Mouse (Mus musculus) intestine, embryonic 14.5 days (tissue): ENCODE measurements around the gene Spag9. TPM values are rescaled to one million over a fixed set of nuclear protein-coding genes. Genes with fewer than 3 reads are reported as not detected.
A peak's percentile ranks its signal among the peaks of the same experiment; 100 is the strongest.

Experiments used
- ATAC-seq: fragments of 200-750 bp; cut with Nextera tagmentation; replicated peaks from 2 replicates; pipeline ENCODE4 v1.8.0; 2017; ENCODE audit warnings: low read depth, moderate number of reproducible peaks, moderate TSS enrichment, moderate library complexity; ENCODE audit not compliant: low FRiP score, low TSS enrichment
- DNase-seq: peaks from one replicate; pipeline ENCODE4 v3.0.0-alpha.2; 2018; ENCODE audit warnings: low spot score
- H3K27ac ChIP-seq: fragments of 300-500 bp; sonication (generic); 2 replicates; pipeline ENCODE4 v1.5.1; 2014; ENCODE audit warnings: low read depth, mild to moderate bottlenecking, control low read depth
- H3K27me3 ChIP-seq: fragments of 300-500 bp; sonication (generic); replicated peaks from 2 replicates; pipeline ENCODE4 v1.6.1; 2014; ENCODE audit warnings: low read length, control low read depth; ENCODE audit not compliant: control insufficient read depth, insufficient read depth
- H3K36me3 ChIP-seq: fragments of 300-500 bp; sonication (generic); 2 replicates; pipeline ENCODE4 v1.6.1; 2014; ENCODE audit warnings: low read length, control low read depth; ENCODE audit not compliant: control insufficient read depth, insufficient read depth
- H3K4me1 ChIP-seq: fragments of 300-500 bp; sonication (generic); replicated peaks from 2 replicates; pipeline ENCODE4 v1.6.1; 2014; ENCODE audit warnings: low read length, control low read depth, mixed read lengths; ENCODE audit not compliant: control insufficient read depth, insufficient read depth
- H3K4me2 ChIP-seq: fragments of 300-500 bp; sonication (generic); 2 replicates; pipeline ENCODE4 v1.6.1; 2014; ENCODE audit warnings: low read length
- H3K4me3 ChIP-seq: fragments of 300-500 bp; sonication (generic); 2 replicates; pipeline ENCODE4 v1.5.1; 2014; ENCODE audit warnings: low read depth, low read length, control low read depth, mixed read lengths
- H3K9ac ChIP-seq: fragments of 300-500 bp; sonication (generic); 2 replicates; pipeline ENCODE4 v1.6.1; 2014; ENCODE audit warnings: mild to moderate bottlenecking, low read length
- H3K9me3 ChIP-seq: fragments of 300-500 bp; sonication (generic); 2 replicates; pipeline ENCODE4 v1.6.1; 2016; ENCODE audit warnings: low read length, control low read depth; ENCODE audit not compliant: control insufficient read depth
- WGBS: fragments of 180-500 bp; shearing (Covaris S2); extraction: QIAGEN DNeasy Blood & Tissue Kit; methylation state at CpG from one replicate; pipeline ENCODE4 v1.1.7; 2014; 5-methylcytosine and 5-hydroxymethylcytosine counted together
- polyA plus RNA-seq: library from polyadenylated mRNA; unstranded; fragments of >200 nt; fragmentation: Nextera tagmentation; extraction: Ambion mirVana; gene quantifications from 2 replicates; pipeline ENCODE4 v1.2.1, GENCODE M21; 2014

Spag9 gene
- polyA plus RNA-seq, 1 experiment from 2014 or later = 50.9 TPM

- H3K36me3 ChIP-seq = no peaks in the 10 kb centered on the region
- 0 out of 2 replicates have a peak, but pooled peaks cover 10% of the 10 kb centered on the region for H3K4me1 ChIP-seq
- H3K4me2 ChIP-seq = 0 out of 2 replicates have a peak overlapping the region, but pooled peaks have one; percentile 4
- no peaks in the 10 kb centered on the region for H3K9me3 ChIP-seq
- no peak overlapping the region for H3K9ac ChIP-seq
- H3K4me3 ChIP-seq = no peak overlapping the region
- peak overlapping the region; percentile 51; the same call in 1 of the 2 replicates for H3K27ac ChIP-seq
- 55% methylated on average over 12 of the region's 12 CpGs for WGBS
- H3K27me3 ChIP-seq = no peaks in the 10 kb centered on the region
- DNase-seq (no peak), ATAC-seq (no peak)
Measured at GRCm38 (mm10) chr11:93988328-93989062, 7.4 kb upstream of the Spag9 start.

GRCm38 (mm10) chr11:93994531-93994930 is 1.4 kb upstream of the Spag9 start:
- Histone ChIP-seq H3K36me3 (no peaks in the 10 kb centered on the region), H3K4me3 (peak overlapping the region; percentile 95), H3K4me2 (peak overlapping the region; percentile 90), H3K27ac (peak overlapping the region; percentile 94), H3K4me1 (peaks cover 16% of the 10 kb centered on the region), H3K27me3 (no peaks in the 10 kb centered on the region), H3K9ac (peak overlapping the region; percentile 81), H3K9me3 (no peaks in the 10 kb centered on the region)
- ATAC-seq = no peak
- WGBS = 63% methylated on average over 5 of the region's 5 CpGs
- DNase-seq = no peak

- 2% methylated on average over 15 of the region's 15 CpGs for WGBS
- Histone ChIP-seq H3K27ac (peak overlapping the region; percentile 94), H3K4me2 (peak overlapping the region; percentile 90), H3K36me3 (no peaks in the 10 kb centered on the region), H3K4me3 (peak overlapping the region; percentile 95), H3K27me3 (no peaks in the 10 kb centered on the region), H3K4me1 (peaks cover 16% of the 10 kb centered on the region), H3K9me3 (no peaks in the 10 kb centered on the region), H3K9ac (peak overlapping the region; percentile 81)
- ATAC-seq = peak; percentile 82
- DNase-seq = peak; percentile 75
Measured at GRCm38 (mm10) chr11:93995111-93995719, 676 bp upstream of the Spag9 start.

GRCm38 (mm10) chr11:93996306-93997140 is 632 bp downstream of the Spag9 start:
- peak overlapping the region; percentile 81 for H3K9ac ChIP-seq
- WGBS = under 1% methylated on average over 57 of the region's 58 CpGs
- H3K4me3 ChIP-seq = peak overlapping the region; percentile 95
- H3K27me3 ChIP-seq = no peaks in the 10 kb centered on the region
- peak; percentile 82 for DNase-seq
- H3K9me3 ChIP-seq = no peaks in the 10 kb centered on the region
- H3K4me2 ChIP-seq = peak overlapping the region; percentile 72
- peak overlapping the region; percentile 94 for H3K27ac ChIP-seq
- ATAC-seq = no peak; the same call in 1 of the 2 replicates
- no peaks in the 10 kb centered on the region for H3K36me3 ChIP-seq
- peaks cover 16% of the 10 kb centered on the region for H3K4me1 ChIP-seq

GRCm38 (mm10) chr11:93997141-93997775 is 1.4 kb downstream of the Spag9 start:
- no peaks in the 10 kb centered on the region for H3K27me3 ChIP-seq
- peak overlapping the region; percentile 95 for H3K4me3 ChIP-seq
- H3K9ac ChIP-seq = peak overlapping the region; percentile 81; the same call in 1 of the 2 replicates
- H3K4me1 ChIP-seq = peaks cover 16% of the 10 kb centered on the region
- no peaks in the 10 kb centered on the region for H3K9me3 ChIP-seq
- 32% methylated on average over 13 of the region's 13 CpGs for WGBS
- peak overlapping the region; percentile 72 for H3K4me2 ChIP-seq
- DNase-seq = peak; percentile 58
- no peak overlapping the region for H3K27ac ChIP-seq
- H3K36me3 ChIP-seq = no peaks in the 10 kb centered on the region
- ATAC-seq = 0 out of 2 replicates have a peak, but pooled peaks have one; percentile 12

GRCm38 (mm10) chr11:93999276-93999675 is 3.4 kb downstream of the Spag9 start:
- Histone ChIP-seq H3K9ac (no peak overlapping the region), H3K4me1 (peaks cover 16% of the 10 kb centered on the region), H3K27ac (no peak overlapping the region), H3K4me3 (no peak overlapping the region), H3K4me2 (no peak overlapping the region), H3K36me3 (no peaks in the 10 kb centered on the region), H3K27me3 (no peaks in the 10 kb centered on the region), H3K9me3 (no peaks in the 10 kb centered on the region)
- no peak for DNase-seq
- ATAC-seq = no peak

- WGBS = 93% methylated on average over 2 of the region's 2 CpGs
Measured at GRCm38 (mm10) chr11:94003346-94003745, 7.5 kb downstream of the Spag9 start.

GRCm38 (mm10) chr11:94019091-94019490 is 23.2 kb downstream of the Spag9 start:
- no peak overlapping the region for H3K27ac ChIP-seq
- peaks cover 9% of the 10 kb centered on the region; the same call in 1 of the 2 replicates for H3K36me3 ChIP-seq
- no peaks in the 10 kb centered on the region for H3K4me1 ChIP-seq
- WGBS = 88% methylated on average over 5 of the region's 5 CpGs
- no peak overlapping the region for H3K9ac ChIP-seq
- DNase-seq = no peak
- no peak for ATAC-seq
- H3K4me3 ChIP-seq = no peak overlapping the region
- no peaks in the 10 kb centered on the region for H3K9me3 ChIP-seq
- H3K27me3 ChIP-seq = no peaks in the 10 kb centered on the region
- no peak overlapping the region for H3K4me2 ChIP-seq

More at GRCm38 (mm10) chr11:94003346-94003745, 7.5 kb downstream of the Spag9 start:
- H3K4me1 ChIP-seq = no peaks in the 10 kb centered on the region; the same call in 1 of the 2 replicates
- H3K9me3 ChIP-seq = no peaks in the 10 kb centered on the region
- no peaks in the 10 kb centered on the region for H3K36me3 ChIP-seq
- H3K9ac ChIP-seq = no peak overlapping the region
- no peak overlapping the region for H3K4me3 ChIP-seq
- ATAC-seq (no peak), DNase-seq (no peak)
- H3K27me3 ChIP-seq = no peaks in the 10 kb centered on the region
- no peak overlapping the region for H3K4me2 ChIP-seq
- H3K27ac ChIP-seq = no peak overlapping the region
